Mouse (Mus musculus): ENCODE data around the gene Atp1b1.

Gene Atp1b1

DNA sequence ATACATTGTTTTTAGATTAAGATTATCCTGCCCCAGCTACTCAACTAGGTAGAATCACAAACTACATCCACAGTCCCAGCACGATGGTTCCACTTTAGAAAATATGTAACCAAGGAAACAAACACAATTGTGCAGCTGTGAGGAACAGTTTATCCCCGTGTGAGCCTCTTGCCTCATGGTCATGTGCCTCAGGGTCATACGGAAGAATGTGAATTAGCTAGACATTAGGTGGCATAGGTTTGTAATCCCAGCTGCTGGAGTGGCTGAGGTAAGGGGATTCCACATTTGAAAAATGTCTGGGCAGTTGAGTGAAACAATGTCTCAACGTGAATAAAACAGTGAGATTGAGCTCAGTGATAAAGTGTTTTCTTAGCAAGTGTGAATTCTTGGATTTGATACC, 60.5 kb downstream of the Atp1b1 start:
- in situ Hi-C loops (cut with MboI, MseI): no loop called here

DNA sequence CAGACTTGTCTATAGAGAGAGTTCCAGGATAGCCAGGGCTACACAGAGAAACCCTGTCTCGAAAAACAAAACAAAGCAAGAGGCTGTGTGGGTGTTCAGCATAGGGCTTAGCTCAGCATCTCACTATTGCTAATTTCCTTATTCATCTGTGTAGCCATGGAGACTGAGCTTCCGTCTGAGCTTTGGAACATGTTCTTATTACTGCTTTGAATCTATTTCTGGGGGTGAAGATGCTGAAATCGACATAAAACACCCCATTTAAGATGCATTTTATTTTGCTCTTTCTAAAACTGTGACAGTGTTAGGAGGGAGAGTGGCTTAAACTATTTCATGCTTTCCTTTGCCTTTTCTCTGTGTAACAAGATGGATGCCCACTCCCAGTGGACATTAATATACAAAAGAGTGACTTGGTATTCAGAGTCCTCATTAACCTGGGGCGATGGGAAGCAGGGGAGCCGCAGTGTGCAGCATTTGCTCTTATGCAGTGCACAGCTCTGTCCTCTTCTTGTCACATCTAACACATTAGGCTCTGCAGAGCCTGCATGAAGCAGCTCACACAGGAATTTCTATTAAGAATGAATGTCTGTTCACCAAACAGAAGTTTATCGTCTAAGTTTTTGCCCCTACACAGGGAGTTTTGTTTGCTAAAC, 62.9 kb downstream of the Atp1b1 start:
- in situ Hi-C loops (cut with MboI, MseI): no loop called here

DNA sequence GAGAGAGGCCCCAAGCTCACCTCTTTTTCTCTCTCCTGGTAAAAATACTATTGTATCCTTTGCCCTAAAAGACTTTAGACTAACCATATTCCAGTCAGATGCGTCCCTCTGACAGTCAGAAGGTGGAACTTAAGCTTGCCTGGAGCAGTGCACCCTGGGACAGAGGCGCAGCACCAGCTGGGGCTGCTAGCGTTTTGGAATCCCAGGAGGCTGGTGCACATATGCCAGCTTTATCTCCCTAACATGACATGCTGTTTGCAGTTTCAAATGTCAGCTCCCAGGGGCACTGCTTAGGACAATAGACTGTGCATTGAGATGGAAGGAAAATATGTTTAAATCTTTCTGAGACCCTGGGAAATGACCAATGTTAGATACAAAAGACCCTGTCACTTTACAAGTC, 66.0 kb downstream of the Atp1b1 start:
- in situ Hi-C loops (cut with MboI, MseI): no loop called here

DNA sequence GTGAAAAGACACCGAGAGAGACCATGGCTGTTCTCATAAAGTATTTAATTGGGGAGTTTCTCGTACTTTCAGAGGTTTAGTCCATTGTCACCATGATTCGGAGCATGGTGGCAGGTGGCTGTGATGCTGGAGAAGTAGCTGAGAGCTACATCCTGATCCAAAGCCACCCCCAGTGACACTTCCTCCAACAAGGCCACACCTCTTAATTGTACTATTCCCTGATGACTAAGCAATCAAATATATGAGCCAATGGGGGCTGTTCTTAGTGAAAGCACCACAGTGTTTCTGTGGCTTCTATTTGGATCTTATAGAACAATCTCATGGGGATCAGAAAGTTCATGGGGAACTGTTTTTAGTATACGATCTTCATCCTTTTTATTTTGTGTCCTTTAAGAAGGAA, 68.4 kb downstream of the Atp1b1 start:
- in situ Hi-C loops (cut with MboI, MseI): no loop called here
